Mouse (Mus musculus): ENCODE measurements around the gene Atp5l. TPM values are rescaled to one million over a fixed set of nuclear protein-coding genes. Genes with fewer than 3 reads are reported as not detected.
A peak's percentile ranks its signal among the peaks of the same experiment; 100 is the strongest.

The Atp5l gene
- total RNA-seq, 2 experiments from 2014 or later, result 631 to 643 TPM

DNA sequence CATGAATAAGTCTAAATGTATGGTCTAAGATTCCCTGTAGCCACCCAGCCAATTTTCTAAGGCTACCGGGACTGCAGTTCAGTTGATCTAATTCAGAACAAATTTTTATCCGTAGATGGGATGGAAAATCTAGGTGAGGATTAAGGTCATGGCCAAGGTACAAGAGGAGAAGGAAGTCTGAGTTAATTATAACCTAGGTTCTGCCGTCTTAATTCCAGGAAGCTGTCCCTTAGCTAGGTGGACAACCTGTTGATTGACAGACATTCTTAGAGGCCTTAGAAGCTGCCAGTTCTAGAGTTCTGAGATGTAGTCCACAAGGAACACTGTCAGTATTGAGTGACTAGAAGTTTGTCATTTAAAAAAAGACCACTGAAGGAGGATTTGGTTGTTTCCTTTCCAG, 20.8 kb downstream of the Atp5l start:
- no peak for DNase-seq (ENCODE audit: low spot score in 2 of 2)

DNA sequence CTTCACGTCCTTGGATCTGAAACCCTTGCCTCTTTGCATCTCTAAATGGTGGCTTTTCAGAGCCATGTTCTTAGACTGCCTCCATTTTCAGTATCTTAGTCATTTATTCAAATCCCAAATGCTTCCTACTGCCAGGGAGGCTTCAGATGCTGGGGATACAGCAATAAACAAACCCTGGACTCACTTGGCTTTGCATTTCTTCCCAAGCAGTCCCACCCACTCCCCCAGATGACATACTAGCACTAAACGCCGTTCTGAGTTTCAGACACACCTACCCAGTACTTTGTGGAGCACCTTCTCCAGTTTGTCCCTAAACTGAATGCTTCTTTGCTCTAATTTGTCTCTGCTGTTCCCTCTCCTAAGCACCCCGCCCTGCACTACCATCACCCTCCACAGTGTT, 23.5 kb downstream of the Atp5l start:
- no peak for DNase-seq (ENCODE audit: low spot score in 2 of 2)

DNA sequence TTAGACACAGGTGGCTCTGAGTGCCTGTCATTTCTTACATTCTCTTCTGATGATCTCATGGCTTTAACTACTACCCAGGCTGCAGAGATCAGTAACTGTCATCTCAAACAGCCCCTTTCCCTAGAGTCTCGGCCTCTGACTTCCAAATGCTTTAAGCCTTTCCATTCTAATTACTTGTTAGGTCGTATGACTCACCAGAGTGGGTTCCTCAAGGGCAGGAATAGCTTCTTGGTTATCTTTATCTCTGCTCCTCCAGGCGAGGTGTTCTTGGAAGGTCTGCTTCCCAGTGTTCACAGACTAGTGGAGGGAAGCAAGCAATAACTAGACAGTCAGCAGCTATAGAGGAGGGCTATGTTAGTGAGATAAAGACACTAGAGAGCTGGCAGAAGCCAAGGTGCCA, 27.9 kb downstream of the Atp5l start:
- no peak for DNase-seq (ENCODE audit: low spot score in 2 of 2)

DNA sequence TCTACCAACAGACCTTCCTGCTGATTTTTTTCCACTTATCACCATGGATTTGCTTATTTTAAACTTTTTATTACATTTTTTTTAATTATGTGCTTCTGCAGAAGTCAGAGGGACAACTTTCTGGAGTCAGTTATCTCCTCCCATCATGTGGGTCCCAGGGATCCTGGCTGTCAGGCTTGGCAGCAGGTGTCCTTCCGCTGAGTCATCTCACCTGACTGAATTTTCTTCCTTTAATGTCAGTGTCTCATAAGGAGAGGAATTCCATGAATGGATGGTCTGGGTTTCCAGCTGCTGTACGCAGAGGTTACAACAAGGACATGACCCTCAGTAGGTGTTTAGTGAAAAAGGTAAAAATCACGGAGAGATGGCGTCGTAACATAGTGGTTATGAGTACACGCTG, 29.3 kb downstream of the Atp5l start:
- DNase-seq (ENCODE audit: low spot score in 2 of 2), result no peak

DNA sequence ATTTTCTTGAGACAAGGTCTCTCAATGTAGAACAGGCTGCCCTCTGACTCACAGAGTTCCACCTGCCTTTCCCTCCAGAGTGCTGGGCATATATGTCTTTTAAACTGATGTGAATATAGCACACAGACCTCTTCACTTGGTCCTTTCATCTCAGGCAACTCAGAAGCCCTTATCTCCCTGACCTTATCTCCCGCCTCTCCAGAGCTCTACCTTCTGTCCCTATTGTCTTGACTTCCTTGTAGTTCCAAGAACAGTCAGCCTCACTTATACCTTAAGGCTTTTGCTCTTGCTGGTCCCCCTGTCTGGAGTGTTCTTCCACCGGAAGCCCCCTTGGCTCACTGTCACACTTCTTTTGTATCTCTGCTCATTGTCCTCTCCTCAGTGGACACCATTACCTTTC, 30.4 kb downstream of the Atp5l start:
- no peak for DNase-seq (ENCODE audit: low spot score in 2 of 2)

DNA sequence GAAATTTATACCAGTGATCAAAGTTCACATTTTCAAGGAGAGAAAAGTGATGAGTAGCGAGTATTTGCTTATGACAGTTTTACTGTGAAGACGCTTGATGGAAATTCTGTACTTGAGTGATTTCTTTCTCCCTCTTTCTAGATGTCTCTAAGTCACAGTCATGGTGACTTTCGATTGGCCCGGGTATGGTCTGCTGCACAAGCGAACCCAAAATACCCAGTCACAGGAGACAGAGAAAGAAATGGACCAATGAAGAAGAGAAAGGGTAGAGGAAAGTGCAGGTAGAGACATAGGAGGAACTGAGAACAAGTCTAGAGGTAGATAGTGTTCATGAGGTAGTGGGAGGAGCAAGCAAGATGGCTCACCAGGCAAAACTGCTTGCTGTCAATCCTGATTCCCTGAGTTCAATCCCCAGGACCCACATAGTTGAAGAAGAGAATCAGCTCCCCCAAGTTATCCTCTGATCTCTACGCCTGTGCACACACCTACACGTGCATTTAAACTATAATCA, 32.4 kb downstream of the Atp5l start:
- no peak for DNase-seq (ENCODE audit: low spot score in 2 of 2)

DNA sequence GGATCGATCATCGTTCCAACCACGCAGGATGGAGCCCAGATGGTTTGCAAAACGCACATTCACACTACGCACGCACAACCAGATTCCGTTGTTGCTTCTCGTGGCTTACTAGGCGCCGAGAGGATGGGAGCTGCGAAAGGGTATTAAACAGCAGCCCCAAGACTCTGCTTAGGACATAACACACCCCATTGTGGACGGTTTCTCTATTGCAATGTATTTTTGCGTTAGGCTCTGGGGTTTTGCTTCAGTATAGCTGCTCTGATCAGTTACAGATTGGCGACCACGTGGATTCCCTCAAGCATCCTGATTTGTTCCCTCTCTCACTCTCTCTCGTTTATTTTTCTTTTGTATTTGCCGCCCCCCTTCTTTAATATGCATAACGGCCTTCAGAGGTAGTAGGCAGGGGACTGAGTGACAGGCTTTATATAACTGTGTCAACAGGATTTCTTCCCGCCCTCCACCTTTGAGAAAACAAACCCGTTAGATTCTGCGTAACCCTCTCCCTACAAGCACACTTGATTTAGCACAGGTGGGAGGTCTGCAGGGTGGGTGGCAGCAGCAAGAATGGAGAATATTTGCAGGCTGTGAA, 37.5 kb downstream of the Atp5l start:
- no peak for DNase-seq (ENCODE audit: low spot score in 2 of 2)

DNA sequence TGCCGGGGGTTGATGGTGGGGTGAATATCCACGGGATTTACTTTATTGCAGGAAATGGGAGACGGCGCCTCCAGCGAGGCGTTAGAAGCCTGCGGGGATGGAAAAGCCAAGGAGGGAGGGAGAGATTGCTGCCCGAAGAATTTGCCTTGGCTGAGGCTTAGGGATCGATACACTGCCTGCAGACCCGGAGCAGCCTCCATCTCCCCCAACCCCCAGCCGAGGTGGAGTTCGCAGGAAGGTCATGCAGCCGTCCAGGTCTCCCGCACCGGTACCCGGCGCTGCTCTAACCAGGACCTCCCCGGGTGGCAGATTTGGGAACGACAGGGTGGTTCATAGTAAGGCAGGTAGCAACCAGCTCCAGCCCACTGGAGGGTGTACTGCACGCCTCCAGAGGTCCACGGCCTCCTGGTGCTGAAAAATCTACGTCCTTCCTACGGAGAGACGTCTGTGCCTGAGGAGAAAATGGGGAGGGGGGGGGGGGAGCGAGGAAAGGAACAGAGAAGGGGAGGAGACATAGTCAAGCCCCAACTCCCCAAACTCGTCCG, 38.0 kb downstream of the Atp5l start:
- peak; percentile 27 to 30 for DNase-seq (ENCODE audit: low spot score in 2 of 2)

DNA sequence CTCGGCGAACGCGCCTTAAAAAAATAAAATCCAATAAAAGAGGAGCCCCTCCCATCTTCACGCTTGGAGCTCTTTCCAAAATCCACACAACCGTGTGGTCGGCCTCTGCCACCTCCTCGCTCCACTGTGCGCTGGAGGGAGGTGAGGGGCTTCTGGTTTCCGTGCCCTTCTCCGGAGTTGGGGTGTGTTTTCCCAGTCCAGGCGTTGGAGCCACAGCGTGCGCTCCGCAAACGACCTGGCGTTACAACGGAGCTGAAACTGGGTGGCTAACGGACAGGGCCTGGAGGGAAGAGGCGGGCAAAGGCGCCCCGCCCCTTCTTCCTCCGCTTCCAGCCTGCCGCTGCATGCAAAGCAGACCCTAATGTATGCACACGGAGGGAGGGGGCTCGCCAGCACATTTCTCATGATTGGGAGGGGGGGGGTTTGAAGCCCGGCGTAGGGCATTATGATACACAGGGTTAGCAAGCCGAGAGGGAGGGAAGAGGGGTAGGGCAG, 38.6 kb downstream of the Atp5l start:
- peak; percentile 31 to 69 for DNase-seq (ENCODE audit: low spot score in 2 of 2)

DNA sequence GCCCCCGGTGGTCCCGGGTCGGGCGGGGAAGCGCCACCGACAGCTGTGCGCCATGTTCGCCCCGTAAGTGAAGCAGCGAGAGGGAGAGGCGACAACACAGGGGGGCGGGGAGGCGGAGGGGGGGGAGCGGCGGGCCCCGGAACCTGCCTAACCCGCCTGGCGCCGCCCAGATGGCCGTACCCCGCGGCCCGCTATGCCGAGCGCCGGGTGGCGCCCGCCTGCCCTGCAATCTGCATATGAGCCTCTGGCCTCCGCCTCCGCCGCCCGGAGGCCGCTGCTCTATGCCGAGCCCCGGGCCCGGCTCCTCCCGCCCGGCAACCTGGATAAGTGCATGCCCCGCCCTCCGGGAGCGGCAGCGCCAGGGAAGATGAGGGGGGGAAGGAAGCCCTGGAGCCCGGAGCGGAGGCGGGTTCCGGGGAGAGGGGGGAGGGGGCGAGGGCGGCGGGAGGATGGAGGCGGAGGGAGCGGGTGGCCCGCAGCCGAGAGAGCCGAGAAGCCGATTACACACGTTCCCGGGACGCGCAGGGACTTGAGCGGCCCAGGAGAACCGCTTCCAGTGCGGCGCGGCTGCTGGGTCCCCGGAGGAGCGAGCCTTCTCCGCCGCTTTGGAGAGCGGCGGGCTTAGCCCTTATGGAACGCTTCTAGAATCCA, 39.2 kb downstream of the Atp5l start, which contains the start of gene Kmt2a:
Gene Kmt2a (minus strand): TSS at position 76 of the 651 bp plus-strand sequence.
- DNase-seq (ENCODE audit: low spot score in 2 of 2), result peak; percentile 97 to 99

DNA sequence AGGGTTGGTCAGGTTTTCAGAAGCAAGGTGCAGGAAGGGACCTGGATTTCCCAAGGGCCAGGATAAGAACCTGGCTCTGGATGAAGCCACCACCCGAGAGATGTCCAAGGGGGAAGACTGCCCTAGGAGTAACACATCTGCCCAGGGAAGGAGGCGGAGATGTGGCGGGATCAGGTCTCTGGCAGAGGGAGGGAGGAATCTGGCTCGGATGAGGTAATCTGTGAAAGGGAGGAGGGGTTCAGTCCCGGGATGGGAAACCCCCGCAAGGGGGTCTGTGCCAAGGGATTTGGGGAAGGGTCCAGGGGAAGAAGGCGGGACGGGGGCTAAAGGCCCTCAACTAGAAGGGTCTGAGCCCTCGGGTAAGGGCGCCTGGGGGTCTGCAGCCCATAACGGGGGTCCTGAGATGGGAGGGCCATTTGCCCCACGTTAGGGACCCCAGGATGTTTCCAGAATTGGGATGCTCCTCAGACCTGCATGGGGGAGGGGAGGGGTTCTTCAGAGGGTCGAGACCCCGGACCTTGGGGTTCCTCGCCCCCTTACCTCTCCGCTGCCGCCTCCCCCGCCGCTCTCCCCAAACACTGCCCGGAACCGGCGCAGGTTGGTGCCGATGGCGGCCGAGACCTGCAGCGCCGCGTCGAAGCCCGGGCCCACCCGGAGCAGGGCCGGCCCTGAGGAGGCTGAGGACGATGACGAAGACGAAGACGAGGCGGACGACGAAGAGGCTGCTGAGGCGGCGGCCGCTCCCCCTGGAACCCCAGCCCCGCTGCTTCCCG, 40.0 kb downstream of the Atp5l start:
- peak; percentile 25 to 31 for DNase-seq (ENCODE audit: low spot score in 2 of 2)

DNA sequence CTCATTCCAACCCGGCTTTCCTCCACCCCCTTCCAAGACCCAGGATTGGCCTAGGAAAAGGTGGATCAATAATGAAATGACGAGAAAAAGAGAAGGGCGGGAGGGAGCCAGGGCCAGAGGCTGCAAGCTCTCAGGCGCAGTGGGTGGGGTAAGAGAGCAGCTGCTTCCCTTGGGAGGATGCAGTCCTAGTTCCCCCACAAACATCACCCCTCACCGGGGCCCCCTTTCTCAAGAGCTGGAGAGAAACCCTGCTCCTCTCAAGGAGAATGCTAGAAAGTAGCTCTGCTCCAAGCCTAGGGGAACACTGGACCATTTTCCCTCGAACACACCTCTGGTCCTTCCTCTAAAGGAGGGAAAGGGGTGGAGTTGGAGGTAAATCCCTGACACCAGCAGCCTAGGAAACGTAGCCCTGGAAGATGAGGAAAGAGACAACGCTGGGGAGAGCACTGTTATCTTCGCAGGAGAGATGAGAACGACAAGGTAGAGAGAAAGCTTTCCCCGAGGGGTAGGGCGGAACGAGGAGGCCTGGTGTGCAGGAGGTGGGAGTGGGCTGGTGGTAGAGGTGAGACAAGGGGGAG, 40.8 kb downstream of the Atp5l start:
- DNase-seq (ENCODE audit: low spot score in 2 of 2), result peak in 1 of 2 experiments; percentile 24

DNA sequence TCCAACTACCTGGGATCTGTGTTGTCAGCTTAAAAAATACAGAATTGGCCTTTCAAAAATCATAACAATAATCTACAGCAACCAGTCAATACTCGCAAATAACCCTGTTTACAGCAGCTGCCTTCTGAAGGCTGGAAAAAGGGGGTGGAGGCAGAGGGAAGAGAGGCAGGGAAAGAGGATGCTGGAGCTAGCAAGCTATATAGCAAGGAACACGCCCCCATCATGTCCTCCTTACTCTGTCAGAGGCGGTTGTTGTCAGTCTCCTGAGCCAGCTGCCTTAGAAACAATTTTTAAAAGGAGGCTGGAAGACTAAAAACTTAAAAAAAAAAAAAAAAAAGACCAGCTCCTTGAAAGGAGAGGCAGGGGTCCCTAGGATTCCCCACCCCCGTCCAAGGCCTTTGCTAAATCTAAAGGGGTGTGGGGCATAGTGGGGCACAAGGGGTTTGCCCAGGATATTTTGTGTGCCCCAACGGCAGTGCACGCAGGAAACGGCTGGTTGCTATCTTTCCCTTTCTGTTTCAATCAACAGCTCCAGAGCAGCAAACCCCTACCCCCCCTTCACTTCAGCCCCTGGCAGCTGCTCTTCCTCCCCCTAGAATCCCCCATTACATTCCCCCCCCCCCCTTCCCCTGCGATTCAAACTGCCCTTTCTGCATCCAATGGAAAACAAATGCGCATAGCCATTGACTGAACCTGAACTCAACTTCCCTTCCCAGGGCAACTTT, 41.6 kb downstream of the Atp5l start:
- no peak for DNase-seq (ENCODE audit: low spot score in 2 of 2)

DNA sequence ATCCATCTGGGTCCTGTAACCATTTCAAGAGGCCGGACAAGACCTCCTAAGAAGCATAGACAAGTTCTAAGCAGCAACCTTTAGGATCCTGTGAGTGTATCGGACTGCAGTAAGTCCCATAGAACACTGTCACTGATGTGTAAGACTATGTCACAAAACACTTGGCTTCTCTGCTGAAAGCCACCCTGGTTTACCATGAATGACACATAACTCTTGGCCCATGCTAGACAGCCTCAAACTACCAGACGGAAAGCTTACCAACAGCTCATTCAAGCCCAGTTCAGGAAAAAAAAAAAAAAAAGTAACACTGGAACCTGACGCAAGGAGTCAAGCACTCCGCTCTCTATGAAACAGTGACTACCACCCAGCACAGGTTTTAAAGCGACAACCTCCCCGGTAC, 42.9 kb downstream of the Atp5l start:
- DNase-seq (ENCODE audit: low spot score in 2 of 2), result no peak

DNA sequence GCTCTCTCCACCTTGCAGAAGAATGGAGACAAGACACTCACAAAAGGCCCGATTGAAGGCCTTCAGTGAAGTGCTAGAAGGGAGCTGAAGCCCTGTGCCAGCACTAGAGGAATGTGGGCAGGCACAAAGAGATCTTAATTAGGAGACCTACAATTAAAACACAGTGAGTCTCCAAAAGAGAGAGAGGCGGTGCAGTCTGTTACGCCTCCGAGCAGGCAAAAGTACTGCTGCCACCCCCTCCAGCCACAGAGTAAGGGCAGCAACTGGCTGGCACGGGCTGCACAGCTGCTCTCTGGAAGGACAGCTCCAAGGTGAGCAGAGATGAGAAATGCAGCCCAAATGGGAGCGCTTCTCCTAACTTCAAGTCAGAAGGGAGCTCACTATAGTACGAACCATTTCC, 45.1 kb downstream of the Atp5l start:
- no peak for DNase-seq (ENCODE audit: low spot score in 2 of 2)

DNA sequence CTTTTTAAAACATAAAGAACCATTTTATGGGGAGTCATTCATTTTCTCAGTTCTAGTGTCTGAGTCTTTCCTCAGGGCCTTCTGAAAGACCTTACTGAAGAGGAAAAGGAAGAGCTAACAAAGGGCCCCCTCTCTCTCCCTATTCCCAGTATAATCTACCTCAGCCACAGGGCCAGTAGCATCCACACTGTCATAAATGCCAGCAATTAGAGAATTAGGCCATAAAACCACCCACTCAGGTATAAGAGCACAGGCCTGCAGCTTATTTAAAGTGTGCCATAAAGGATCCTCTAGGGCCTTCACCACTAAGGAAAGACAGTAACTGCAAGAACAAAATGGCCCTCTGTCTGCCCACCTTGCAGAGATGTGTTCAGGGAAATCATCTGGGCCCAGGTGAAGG, 46.3 kb downstream of the Atp5l start:
- no peak for DNase-seq (ENCODE audit: low spot score in 2 of 2)

DNA sequence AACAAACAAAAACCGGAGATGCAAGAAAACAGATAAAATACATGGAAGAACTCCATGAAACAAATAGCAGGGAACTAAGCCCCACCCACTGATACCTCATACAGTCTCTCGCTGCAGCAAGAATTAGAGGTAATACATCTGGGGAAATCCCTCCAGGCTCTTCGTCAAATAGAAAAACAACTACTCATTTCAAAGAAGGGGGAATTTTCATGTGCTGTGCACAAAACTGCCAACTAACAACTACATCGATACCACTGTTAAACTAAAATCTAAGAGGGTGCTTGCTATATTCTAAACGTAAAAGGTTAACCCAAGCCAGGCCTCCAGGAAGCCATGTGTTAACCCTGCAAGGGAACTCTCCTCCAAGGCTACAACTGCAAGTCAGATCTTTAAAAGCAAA, 46.9 kb downstream of the Atp5l start:
- DNase-seq (ENCODE audit: low spot score in 2 of 2), result no peak

DNA sequence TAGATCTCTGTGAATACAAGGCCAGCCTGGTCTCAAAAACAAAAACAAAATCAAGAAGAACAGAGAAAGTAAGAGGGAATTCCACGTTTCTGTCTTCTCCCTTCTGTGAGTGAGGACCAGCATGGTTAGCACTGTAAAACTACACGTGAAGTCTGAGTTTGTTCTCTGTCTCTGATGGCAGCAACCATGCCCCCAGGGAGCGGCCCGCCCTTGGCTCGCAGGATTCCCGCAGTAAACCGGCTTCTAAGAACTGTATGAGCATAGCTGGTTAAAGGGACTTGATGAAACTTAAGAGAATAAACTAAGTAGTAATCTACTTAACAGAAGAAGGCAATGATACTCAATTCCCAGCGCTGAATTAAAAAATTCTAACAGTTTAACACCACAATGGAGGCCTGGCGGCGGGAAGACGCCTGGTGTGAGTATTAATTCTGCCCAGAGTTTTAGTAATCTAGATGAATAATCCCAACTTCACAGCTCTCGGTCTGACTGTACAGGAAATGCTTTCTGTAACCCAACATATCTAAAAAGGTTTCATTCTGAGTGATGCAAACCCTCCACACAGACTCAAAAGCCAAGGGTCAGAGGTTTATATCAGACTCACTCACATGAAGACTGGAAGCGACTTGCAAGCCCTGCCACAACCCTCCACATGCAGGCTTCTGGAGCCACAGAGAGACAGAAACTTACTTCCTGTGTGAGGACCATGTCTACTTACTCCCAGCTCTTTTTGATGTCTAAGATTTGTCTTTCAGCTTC, 52.0 kb downstream of the Atp5l start:
- DNase-seq (ENCODE audit: low spot score in 2 of 2), result no peak

DNA sequence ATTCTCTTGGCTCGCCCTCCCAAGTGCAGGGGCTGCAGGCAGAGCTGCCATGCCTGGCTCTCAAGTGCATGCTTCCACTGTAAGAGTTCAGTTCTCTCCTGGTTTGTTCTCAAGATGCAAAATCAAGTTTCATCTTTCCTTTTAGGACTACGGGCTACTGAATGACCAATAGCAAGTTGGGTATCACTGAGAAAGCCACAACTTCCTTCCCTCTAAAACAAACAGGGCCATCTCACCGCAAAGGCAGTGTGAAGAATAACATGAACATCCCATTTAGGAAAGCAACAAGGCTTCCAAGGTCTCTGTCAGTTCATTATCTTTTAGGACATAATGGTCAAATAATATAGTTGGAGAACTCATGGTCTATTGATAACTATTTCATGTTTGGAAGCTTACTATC, 52.9 kb downstream of the Atp5l start:
- no peak for DNase-seq (ENCODE audit: low spot score in 2 of 2)

All from gastrocnemius, postnatal 4 days (tissue).